Mouse (Mus musculus): ENCODE data around the gene Mycl. TPM values are rescaled to one million over a fixed set of nuclear protein-coding genes. Genes with fewer than 3 reads are reported as not detected.

The Mycl gene
- polyA plus RNA-seq, 2 experiments, result 0.37 to 0.44 TPM

- H3K4me3 ChIP-seq (ENCODE audit: insufficient read depth in 1 of 2, low read depth in 2 of 2, low read length in 2 of 2), result no peak overlapping the region
- no peak for ATAC-seq (ENCODE audit: insufficient read depth)
- DNase-seq (ENCODE audit: low read depth in 3 of 3, low spot score in 3 of 3), result no peak
- TF ChIP-seq CTCF (IDR thresholded peaks at IDR 0.05; ENCODE audit: low read depth) (no peak), EP300 (IDR thresholded peaks at IDR 0.05; ENCODE audit: low read depth) (no peak)
- H3K4me1 ChIP-seq (replicated peaks; ENCODE audit: control insufficient read depth in 2 of 2, insufficient read depth in 2 of 2, low read length in 1 of 2), result no peaks in the 10 kb centered on the region
- H3K36me3 ChIP-seq (replicated peaks; ENCODE audit: control insufficient read depth, insufficient read depth, low read depth), result peaks cover 3% of the 10 kb centered on the region; the same call in 1 of the 2 replicates
- no peak overlapping the region for H3K27ac ChIP-seq
- H3K4me2 ChIP-seq (ENCODE audit: low read depth), result no peak overlapping the region
- H3K9ac ChIP-seq (replicated peaks), result no peak overlapping the region
- no peaks in the 10 kb centered on the region for H3K27me3 ChIP-seq (ENCODE audit: control insufficient read depth, insufficient read depth, low read length)
- WGBS (ENCODE audit: insufficient replicate concordance), result 72% methylated on average over 3 of the region's 3 CpGs
- H3K9me3 ChIP-seq (ENCODE audit: control insufficient read depth, low read length), result no peaks in the 10 kb centered on the region
These were observed 41.3 kb downstream of the Mycl start for GRCm38 (mm10) chr4:123036710-123037109.

GRCm38 (mm10) chr4:123041131-123041530 is 45.7 kb downstream of the Mycl start:
- no peaks in the 10 kb centered on the region for H3K4me1 ChIP-seq (replicated peaks; ENCODE audit: control insufficient read depth in 2 of 2, insufficient read depth in 2 of 2, low read length in 1 of 2)
- no peak overlapping the region for H3K9ac ChIP-seq (replicated peaks)
- 83% methylated on average over 6 of the region's 6 CpGs for WGBS (ENCODE audit: insufficient replicate concordance)
- TF ChIP-seq EP300 (IDR thresholded peaks at IDR 0.05; ENCODE audit: low read depth) (no peak), CTCF (IDR thresholded peaks at IDR 0.05; ENCODE audit: low read depth) (no peak)
- H3K27me3 ChIP-seq (ENCODE audit: control insufficient read depth, insufficient read depth, low read length), result no peaks in the 10 kb centered on the region
- no peak overlapping the region for H3K4me3 ChIP-seq (ENCODE audit: insufficient read depth in 1 of 2, low read depth in 2 of 2, low read length in 2 of 2)
- peaks cover 3% of the 10 kb centered on the region for H3K36me3 ChIP-seq (replicated peaks; ENCODE audit: control insufficient read depth, insufficient read depth, low read depth)
- ATAC-seq (ENCODE audit: insufficient read depth) (no peak), DNase-seq (ENCODE audit: low read depth in 3 of 3, low spot score in 3 of 3) (no peak)
- H3K4me2 ChIP-seq (ENCODE audit: low read depth), result no peak overlapping the region
- no peaks in the 10 kb centered on the region for H3K9me3 ChIP-seq (ENCODE audit: control insufficient read depth, low read length)
- no peak overlapping the region for H3K27ac ChIP-seq

DNA sequence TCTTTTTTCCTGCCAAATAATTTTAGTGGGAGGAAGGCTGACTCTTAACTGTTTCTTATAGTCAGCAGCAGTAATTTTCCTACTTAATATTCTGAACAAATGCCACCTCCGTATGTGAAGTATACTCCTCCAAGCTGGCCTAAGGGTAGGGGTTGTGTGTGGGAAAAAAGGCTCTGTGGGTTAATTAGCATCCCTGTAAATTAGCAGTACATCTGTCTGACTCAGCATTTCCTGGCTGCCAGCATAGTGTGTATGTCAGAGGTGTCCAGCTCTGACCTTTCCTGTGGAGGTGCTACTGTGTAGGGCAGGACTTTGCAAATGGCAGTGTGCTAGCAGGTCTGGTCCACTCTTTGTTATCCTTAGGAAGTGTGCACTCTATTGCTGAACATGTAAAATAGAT is 48.4 kb downstream of the Mycl start:
- ATAC-seq (ENCODE audit: insufficient read depth), result no peak
- Histone ChIP-seq H3K9ac (replicated peaks) (no peak overlapping the region), H3K4me3 (ENCODE audit: insufficient read depth in 1 of 2, low read depth in 2 of 2, low read length in 2 of 2) (no peak overlapping the region), H3K27me3 (ENCODE audit: control insufficient read depth, insufficient read depth, low read length) (no peaks in the 10 kb centered on the region), H3K9me3 (ENCODE audit: control insufficient read depth, low read length) (no peaks in the 10 kb centered on the region), H3K36me3 (replicated peaks; ENCODE audit: control insufficient read depth, insufficient read depth, low read depth) (peaks cover 3% of the 10 kb centered on the region), H3K27ac (no peak overlapping the region), H3K4me2 (ENCODE audit: low read depth) (no peak overlapping the region), H3K4me1 (replicated peaks; ENCODE audit: control insufficient read depth in 2 of 2, insufficient read depth in 2 of 2, low read length in 1 of 2) (no peaks in the 10 kb centered on the region)
- 79% methylated on average over 1 of the region's 1 CpGs for WGBS (ENCODE audit: insufficient replicate concordance)
- TF ChIP-seq CTCF (IDR thresholded peaks at IDR 0.05; ENCODE audit: low read depth) (no peak), EP300 (IDR thresholded peaks at IDR 0.05; ENCODE audit: low read depth) (no peak)
- no peak for DNase-seq (ENCODE audit: low read depth in 3 of 3, low spot score in 3 of 3)

DNA sequence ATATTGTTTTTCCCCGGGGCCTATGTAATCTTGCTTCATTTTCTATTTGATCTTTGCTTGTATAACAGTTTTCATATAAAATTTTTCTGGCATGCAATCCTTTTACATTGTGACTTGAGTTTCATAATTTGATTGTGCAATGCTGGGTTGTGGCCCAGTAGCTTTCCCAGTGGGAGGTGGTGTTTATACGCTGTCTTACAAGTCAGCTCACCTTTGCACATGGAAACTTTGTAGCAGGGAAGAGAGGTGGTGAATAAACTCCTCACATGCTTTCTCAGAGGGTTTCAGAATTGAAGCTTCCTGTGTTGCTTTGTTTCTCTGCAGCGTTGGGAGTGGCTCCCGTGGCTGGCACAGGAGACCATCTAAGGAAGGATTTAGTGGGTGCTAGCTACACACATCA is 49.4 kb downstream of the Mycl start:
- Histone ChIP-seq H3K27me3 (ENCODE audit: control insufficient read depth, insufficient read depth, low read length) (no peaks in the 10 kb centered on the region), H3K27ac (no peak overlapping the region), H3K4me2 (ENCODE audit: low read depth) (no peak overlapping the region), H3K4me1 (replicated peaks; ENCODE audit: control insufficient read depth in 2 of 2, insufficient read depth in 2 of 2, low read length in 1 of 2) (no peaks in the 10 kb centered on the region), H3K9me3 (ENCODE audit: control insufficient read depth, low read length) (no peaks in the 10 kb centered on the region), H3K4me3 (ENCODE audit: insufficient read depth in 1 of 2, low read depth in 2 of 2, low read length in 2 of 2) (no peak overlapping the region), H3K36me3 (replicated peaks; ENCODE audit: control insufficient read depth, insufficient read depth, low read depth) (peaks cover 8% of the 10 kb centered on the region), H3K9ac (replicated peaks) (no peak overlapping the region)
- WGBS (ENCODE audit: insufficient replicate concordance), result 70% methylated on average over 4 of the region's 4 CpGs
- TF ChIP-seq CTCF (IDR thresholded peaks at IDR 0.05; ENCODE audit: low read depth) (no peak), EP300 (IDR thresholded peaks at IDR 0.05; ENCODE audit: low read depth) (no peak)
- DNase-seq (ENCODE audit: low read depth in 3 of 3, low spot score in 3 of 3) (no peak), ATAC-seq (ENCODE audit: insufficient read depth) (no peak)

- no peak overlapping the region for H3K27ac ChIP-seq
- H3K4me2 ChIP-seq (ENCODE audit: low read depth), result no peak overlapping the region
- H3K36me3 ChIP-seq (replicated peaks; ENCODE audit: control insufficient read depth, insufficient read depth, low read depth), result peaks cover 7% of the 10 kb centered on the region; the same call in 1 of the 2 replicates
- no peaks in the 10 kb centered on the region for H3K9me3 ChIP-seq (ENCODE audit: control insufficient read depth, low read length)
- no peaks in the 10 kb centered on the region for H3K27me3 ChIP-seq (ENCODE audit: control insufficient read depth, insufficient read depth, low read length)
- H3K9ac ChIP-seq (replicated peaks), result no peak overlapping the region
- no peak for ATAC-seq (ENCODE audit: insufficient read depth)
- no peaks in the 10 kb centered on the region for H3K4me1 ChIP-seq (replicated peaks; ENCODE audit: control insufficient read depth in 2 of 2, insufficient read depth in 2 of 2, low read length in 1 of 2)
- 81% methylated on average over 3 of the region's 3 CpGs for WGBS (ENCODE audit: insufficient replicate concordance)
- no peak overlapping the region for H3K4me3 ChIP-seq (ENCODE audit: insufficient read depth in 1 of 2, low read depth in 2 of 2, low read length in 2 of 2)
- no peak for TF ChIP-seq EP300 (IDR thresholded peaks at IDR 0.05; ENCODE audit: low read depth)
- no peak for TF ChIP-seq CTCF (IDR thresholded peaks at IDR 0.05; ENCODE audit: low read depth)
- DNase-seq (ENCODE audit: low read depth in 3 of 3, low spot score in 3 of 3), result no peak
These were observed 50.8 kb downstream of the Mycl start for GRCm38 (mm10) chr4:123046300-123046699.

All from liver, embryonic 14.5 days (tissue).